Mouse (Mus musculus) forebrain, postnatal 0 days (tissue): ENCODE data around the gene Apoa5. TPM values are rescaled to one million over a fixed set of nuclear protein-coding genes. Genes with fewer than 3 reads are reported as not detected.
A peak's percentile ranks its signal among the peaks of the same experiment; 100 is the strongest.

Source experiments
- ATAC-seq: fragments of 200-750 bp; cut with Nextera tagmentation; 2 replicates; pipeline ENCODE4 v1.8.0; 2017; ENCODE audit warnings: mild to moderate bottlenecking, moderate library complexity
- DNase-seq: peaks from one replicate; pipeline ENCODE4 v3.0.0-alpha.2; 2015
- H3K27ac ChIP-seq: fragments of 300-500 bp; sonication (generic); 2 replicates; pipeline ENCODE4 v1.5.1; 2014; ENCODE audit warnings: low read depth, mild to moderate bottlenecking, antibody characterized with exemption, low read length, moderate library complexity, mixed read lengths
- H3K27me3 ChIP-seq: fragments of 300-500 bp; sonication (generic); 2 replicates; pipeline ENCODE4 v1.6.1; 2014; ENCODE audit warnings: mild to moderate bottlenecking, low read length, mixed read lengths; ENCODE audit not compliant: insufficient read depth
- H3K36me3 ChIP-seq: fragments of 300-500 bp; sonication (generic); 2 replicates; pipeline ENCODE4 v1.6.1; 2014; ENCODE audit warnings: mild to moderate bottlenecking, moderate library complexity; ENCODE audit not compliant: insufficient read depth
- H3K4me1 ChIP-seq: fragments of 300-500 bp; sonication (generic); 2 replicates; pipeline ENCODE4 v1.6.1; 2014; ENCODE audit warnings: antibody characterized with exemption; ENCODE audit not compliant: insufficient read depth
- H3K4me2 ChIP-seq: fragments of 300-500 bp; sonication (generic); 2 replicates; pipeline ENCODE4 v1.6.1; 2014; ENCODE audit warnings: low read depth, mild to moderate bottlenecking, moderate library complexity
- H3K4me3 ChIP-seq: fragments of 300-500 bp; sonication (generic); 2 replicates; pipeline ENCODE4 v1.5.1; 2014; ENCODE audit warnings: low read depth, low read length, mixed read lengths
- H3K9ac ChIP-seq: fragments of 300-500 bp; sonication (generic); 2 replicates; pipeline ENCODE4 v1.6.1; 2014; ENCODE audit warnings: mild to moderate bottlenecking
- H3K9me3 ChIP-seq: fragments of 300-500 bp; sonication (generic); 2 replicates; pipeline ENCODE4 v1.6.1; 2016; ENCODE audit warnings: low read length
- CTCF ChIP-seq: sonication (generic); IDR thresholded peaks from 2 replicates; pipeline ENCODE4 v1.5.1; 2016; ENCODE audit warnings: antibody characterized with exemption, control low read depth, low read depth
- WGBS: fragments of 180-500 bp; shearing (Covaris S2); extraction: QIAGEN DNeasy Blood & Tissue Kit; methylation state at CpG from one replicate; pipeline ENCODE4 v1.1.7; 2014; 5-methylcytosine and 5-hydroxymethylcytosine counted together
- polyA plus RNA-seq: library from polyadenylated mRNA; unstranded; fragments of >200 nt; fragmentation: Nextera tagmentation; extraction: Ambion mirVana; gene quantifications from 2 replicates; pipeline ENCODE4 v1.2.1, GENCODE M21; 2015
- total RNA-seq: library from RNA; depleted of rRNA; stranded (reverse); fragments of >200 nt; gene quantifications from 2 replicates; pipeline ENCODE4 v1.2.3, GENCODE M21; 2014

Gene Apoa5
- total and polyA plus RNA-seq, 2 experiments from 2014 or later, result not detected

GRCm38 (mm10) chr9:46229573-46230449 is 38.6 kb upstream of the Apoa5 start:
- H3K27ac ChIP-seq, result peak overlapping the region; percentile 50; the same call in 1 of the 2 replicates
- peak overlapping the region; percentile 43 for H3K4me3 ChIP-seq
- WGBS, result 14% methylated on average over 37 of the region's 37 CpGs
- no peaks in the 10 kb centered on the region for H3K27me3 ChIP-seq
- no peaks in the 10 kb centered on the region for H3K36me3 ChIP-seq
- peak overlapping the region; percentile 53 for H3K9ac ChIP-seq
- ATAC-seq, result peak; percentile 99
- H3K9me3 ChIP-seq, result no peaks in the 10 kb centered on the region
- peak; percentile 96 for DNase-seq
- no peaks in the 10 kb centered on the region for H3K4me1 ChIP-seq
- H3K4me2 ChIP-seq, result peak overlapping the region; percentile 68
- peak; percentile 91 for TF ChIP-seq CTCF

GRCm38 (mm10) chr9:46230450-46230975 is 37.9 kb upstream of the Apoa5 start:
- H3K4me2 ChIP-seq, result peak overlapping the region; percentile 68
- H3K27ac ChIP-seq, result peak overlapping the region; percentile 50; the same call in 1 of the 2 replicates
- peak; percentile 47 for ATAC-seq
- peak overlapping the region; percentile 43 for H3K4me3 ChIP-seq
- 11% methylated on average over 13 of the region's 13 CpGs for WGBS
- no peak for TF ChIP-seq CTCF
- DNase-seq, result no peak
- no peaks in the 10 kb centered on the region for H3K36me3 ChIP-seq
- no peaks in the 10 kb centered on the region for H3K4me1 ChIP-seq
- no peaks in the 10 kb centered on the region for H3K9me3 ChIP-seq
- no peaks in the 10 kb centered on the region for H3K27me3 ChIP-seq
- H3K9ac ChIP-seq, result peak overlapping the region; percentile 53

GRCm38 (mm10) chr9:46235196-46235595 is 33.2 kb upstream of the Apoa5 start:
- Histone ChIP-seq H3K9me3 (no peaks in the 10 kb centered on the region), H3K4me3 (no peak overlapping the region), H3K27me3 (no peaks in the 10 kb centered on the region), H3K36me3 (no peaks in the 10 kb centered on the region), H3K4me2 (no peak overlapping the region), H3K9ac (no peak overlapping the region), H3K27ac (no peak overlapping the region), H3K4me1 (no peaks in the 10 kb centered on the region)
- ATAC-seq, result no peak
- WGBS, result 91% methylated on average over 6 of the region's 6 CpGs
- TF ChIP-seq CTCF, result no peak
- no peak for DNase-seq

GRCm38 (mm10) chr9:46235596-46235648 is 33.0 kb upstream of the Apoa5 start, which contains the start of gene Apoc3:
Gene Apoc3, minus strand, starts transcription at chr9:46235636.
- Histone ChIP-seq H3K27me3 (no peaks in the 10 kb centered on the region), H3K36me3 (no peaks in the 10 kb centered on the region), H3K9ac (no peak within 1 kb of the TSS), H3K27ac (no peak within 1 kb of the TSS), H3K4me1 (no peaks in the 10 kb centered on the region), H3K4me2 (no peak within 1 kb of the TSS), H3K4me3 (no peak within 1 kb of the TSS), H3K9me3 (no peaks in the 10 kb centered on the region)
- no peak for DNase-seq
- no peak for ATAC-seq
- TF ChIP-seq CTCF, result no peak

GRCm38 (mm10) chr9:46235649-46236048 is 32.8 kb upstream of the Apoa5 start:
- Histone ChIP-seq H3K27me3 (no peaks in the 10 kb centered on the region), H3K4me2 (no peak overlapping the region), H3K9me3 (no peaks in the 10 kb centered on the region), H3K27ac (no peak overlapping the region), H3K4me3 (no peak overlapping the region), H3K9ac (no peak overlapping the region), H3K36me3 (no peaks in the 10 kb centered on the region), H3K4me1 (no peaks in the 10 kb centered on the region)
- WGBS, result 44% methylated on average over 4 of the region's 4 CpGs
- TF ChIP-seq CTCF, result no peak
- DNase-seq (no peak), ATAC-seq (no peak)

- ATAC-seq, result no peak
Observed at GRCm38 (mm10) chr9:46238850-46239249, 29.6 kb upstream of the Apoa5 start.

GRCm38 (mm10) chr9:46240526-46241153 is 27.8 kb upstream of the Apoa5 start, which contains the start of gene Apoa4:
Gene Apoa4, plus strand, starts transcription at chr9:46240696.
- Histone ChIP-seq H3K4me3 (no peak within 1 kb of the TSS), H3K36me3 (no peaks in the 10 kb centered on the region), H3K9me3 (no peaks in the 10 kb centered on the region), H3K27me3 (no peaks in the 10 kb centered on the region), H3K4me1 (no peaks in the 10 kb centered on the region), H3K9ac (no peak within 1 kb of the TSS), H3K27ac (no peak within 1 kb of the TSS), H3K4me2 (no peak within 1 kb of the TSS)
- no peak for TF ChIP-seq CTCF
- ATAC-seq (no peak), DNase-seq (no peak)
- WGBS, result 68% methylated on average over 7 of the region's 7 CpGs

More at GRCm38 (mm10) chr9:46238850-46239249, 29.6 kb upstream of the Apoa5 start:
- Histone ChIP-seq H3K36me3 (no peaks in the 10 kb centered on the region), H3K27me3 (no peaks in the 10 kb centered on the region), H3K4me1 (no peaks in the 10 kb centered on the region), H3K9ac (no peak overlapping the region), H3K27ac (no peak overlapping the region), H3K4me3 (no peak overlapping the region), H3K9me3 (no peaks in the 10 kb centered on the region), H3K4me2 (no peak overlapping the region)
- TF ChIP-seq CTCF, result no peak
- 90% methylated on average over 7 of the region's 7 CpGs for WGBS
- no peak for DNase-seq
